Mouse (Mus musculus): Measurements from ENCODE around the gene Epo. TPM values are rescaled to one million over a fixed set of nuclear protein-coding genes. Genes with fewer than 3 reads are reported as not detected.

Gene Epo
- polyA plus RNA-seq, 1 experiment from 2014 or later: 0.63 TPM

- Histone ChIP-seq H3K4me2 (replicated peaks) (no peak overlapping the region), H3K27me3 (replicated peaks) (no peaks in the 10 kb centered on the region), H3K4me3 (replicated peaks) (no peak overlapping the region), H3K9me3 (no peaks in the 10 kb centered on the region), H3K36me3 (no peaks in the 10 kb centered on the region), H3K4me1 (replicated peaks) (no peaks in the 10 kb centered on the region), H3K9ac (no peak overlapping the region), H3K27ac (no peak overlapping the region)
- ATAC-seq: no peak
- WGBS: 71% methylated on average over 11 of the region's 11 CpGs
Observed at GRCm38 (mm10) chr5:137440216-137440855, 92.7 kb downstream of the Epo start.

DNA sequence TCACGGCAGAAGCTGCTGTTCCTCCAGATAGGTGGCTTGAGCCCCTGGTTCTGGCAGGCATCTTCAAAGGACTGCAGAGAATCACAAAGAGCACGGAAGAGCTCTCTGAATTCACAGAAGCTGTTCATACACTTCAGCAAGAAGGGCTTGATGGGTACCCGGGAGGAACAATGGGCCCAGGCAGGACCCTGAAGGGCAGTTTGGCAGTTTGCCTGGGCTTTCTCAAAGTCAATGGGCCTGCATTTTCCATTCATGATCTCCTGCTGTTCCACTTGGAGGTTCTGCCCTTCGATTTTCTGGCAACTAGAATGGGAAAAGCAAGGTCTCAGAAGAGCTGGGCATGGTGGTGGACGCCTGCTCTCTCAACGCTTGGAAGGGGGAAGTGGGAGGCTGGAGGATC is 99.2 kb downstream of the Epo start:
- no peak overlapping the region for H3K9ac ChIP-seq
- H3K9me3 ChIP-seq: no peaks in the 10 kb centered on the region
- 65% methylated on average over 6 of the region's 6 CpGs for WGBS
- H3K4me3 ChIP-seq (replicated peaks): no peak overlapping the region
- no peak overlapping the region for H3K27ac ChIP-seq
- H3K36me3 ChIP-seq: no peaks in the 10 kb centered on the region
- H3K27me3 ChIP-seq (replicated peaks): no peaks in the 10 kb centered on the region
- H3K4me1 ChIP-seq (replicated peaks): no peaks in the 10 kb centered on the region
- ATAC-seq: no peak
- H3K4me2 ChIP-seq (replicated peaks): no peak overlapping the region

Other genes with a start within 250 kb of the Epo start
- gene Ache, start 245.7 kb downstream of the Epo start, polyA plus RNA-seq (2015; fragmentation: Nextera tagmentation; extraction: Ambion mirVana): 9.5 and 9.7 TPM in 2 replicates
- gene Ufsp1, start 238.6 kb downstream of the Epo start, polyA plus RNA-seq (2015; fragmentation: Nextera tagmentation; extraction: Ambion mirVana): 7.8 and 8.5 TPM in 2 replicates
- gene Srrt, start 225.6 kb downstream of the Epo start, polyA plus RNA-seq (2015; fragmentation: Nextera tagmentation; extraction: Ambion mirVana): 117 and 120 TPM in 2 replicates
- gene Trip6, start 218.8 kb downstream of the Epo start, polyA plus RNA-seq (2015; fragmentation: Nextera tagmentation; extraction: Ambion mirVana): 63.9 and 64.8 TPM in 2 replicates
- 14.3 and 15.9 TPM in 2 replicates for gene Slc12a9, start 199.6 kb downstream of the Epo start, polyA plus RNA-seq (2015; fragmentation: Nextera tagmentation; extraction: Ambion mirVana)
- gene Ephb4, start 183.1 kb downstream of the Epo start, polyA plus RNA-seq (2015; fragmentation: Nextera tagmentation; extraction: Ambion mirVana): 36.7 and 37.6 TPM in 2 replicates
- 0.52 and 0.93 TPM in 2 replicates for gene Zan, start 56.2 kb downstream of the Epo start, polyA plus RNA-seq (2015; fragmentation: Nextera tagmentation; extraction: Ambion mirVana)
- gene Pop7, start 30.7 kb downstream of the Epo start, polyA plus RNA-seq (2015; fragmentation: Nextera tagmentation; extraction: Ambion mirVana): 60.4 and 64.2 TPM in 2 replicates
- gene Gigyf1, start 14.7 kb downstream of the Epo start, polyA plus RNA-seq (2015; fragmentation: Nextera tagmentation; extraction: Ambion mirVana): 8.4 and 10.4 TPM in 2 replicates
- gene Gnb2, start 268 bp upstream of the Epo start, polyA plus RNA-seq (2015; fragmentation: Nextera tagmentation; extraction: Ambion mirVana): 341 and 386 TPM in 2 replicates
- gene Actl6b, start 20.3 kb upstream of the Epo start, polyA plus RNA-seq (2015; fragmentation: Nextera tagmentation; extraction: Ambion mirVana): 4.5 and 6.0 TPM in 2 replicates
- 0.97 and 1.1 TPM in 2 replicates for gene Tfr2, start 36.6 kb upstream of the Epo start, polyA plus RNA-seq (2015; fragmentation: Nextera tagmentation; extraction: Ambion mirVana)
- gene Mospd3, start 67.8 kb upstream of the Epo start, polyA plus RNA-seq (2015; fragmentation: Nextera tagmentation; extraction: Ambion mirVana): 24.6 and 29.6 TPM in 2 replicates
- 103 and 109 TPM in 2 replicates for gene Pcolce, start 80.5 kb upstream of the Epo start, polyA plus RNA-seq (2015; fragmentation: Nextera tagmentation; extraction: Ambion mirVana)
- gene Fbxo24, start 95.8 kb upstream of the Epo start, polyA plus RNA-seq (2015; fragmentation: Nextera tagmentation; extraction: Ambion mirVana): 0.15 TPM in 1 of 2 replicates, not detected in the other
- gene Lrch4, start 95.9 kb upstream of the Epo start, polyA plus RNA-seq (2015; fragmentation: Nextera tagmentation; extraction: Ambion mirVana): 34.7 and 36.3 TPM in 2 replicates
- gene Gm20605, start 95.9 kb upstream of the Epo start, polyA plus RNA-seq (2015; fragmentation: Nextera tagmentation; extraction: Ambion mirVana): 7.4 and 8.0 TPM in 2 replicates
- gene Sap25, start 108.1 kb upstream of the Epo start, polyA plus RNA-seq (2015; fragmentation: Nextera tagmentation; extraction: Ambion mirVana): 5.5 and 8.9 TPM in 2 replicates
- 0.13 and 0.18 TPM in 2 replicates for gene Irs3, start 112.5 kb upstream of the Epo start, polyA plus RNA-seq (2015; fragmentation: Nextera tagmentation; extraction: Ambion mirVana)
- gene Agfg2, start 151.5 kb upstream of the Epo start, polyA plus RNA-seq (2015; fragmentation: Nextera tagmentation; extraction: Ambion mirVana): 19.5 and 20.8 TPM in 2 replicates
- 2.3 and 2.8 TPM in 2 replicates for gene Nyap1, start 208.4 kb upstream of the Epo start, polyA plus RNA-seq (2015; fragmentation: Nextera tagmentation; extraction: Ambion mirVana)
- 117 and 118 TPM in 2 replicates for gene Tsc22d4, start 212.5 kb upstream of the Epo start, polyA plus RNA-seq (2015; fragmentation: Nextera tagmentation; extraction: Ambion mirVana)
- gene Ppp1r35, start 245.6 kb upstream of the Epo start, polyA plus RNA-seq (2015; fragmentation: Nextera tagmentation; extraction: Ambion mirVana): 22.3 and 22.7 TPM in 2 replicates

Data from intestine, embryonic 15.5 days (tissue).